Mouse (Mus musculus): ENCODE results near the gene Cryl1. TPM values are rescaled to one million over a fixed set of nuclear protein-coding genes. Genes with fewer than 3 reads are reported as not detected.

Gene Cryl1
- total and polyA plus RNA-seq, 2 experiments from 2014 or later = 11.5 to 19.2 TPM

GRCm38 (mm10) chr14:57271861-57272260, 126.5 kb downstream of the Cryl1 start:
- WGBS = 59% methylated on average over 1 of the region's 1 CpGs
- Histone ChIP-seq H3K36me3 (ENCODE audit: insufficient read depth) (no peaks in the 10 kb centered on the region), H3K4me2 (ENCODE audit: low read depth) (no peak overlapping the region), H3K9ac (no peak overlapping the region), H3K27ac (ENCODE audit: low read depth, low read length) (no peak overlapping the region), H3K4me3 (ENCODE audit: low read depth, low read length) (no peak overlapping the region), H3K4me1 (ENCODE audit: insufficient read depth) (no peaks in the 10 kb centered on the region), H3K9me3 (ENCODE audit: low read length) (no peaks in the 10 kb centered on the region), H3K27me3 (ENCODE audit: insufficient read depth, low read length) (no peaks in the 10 kb centered on the region)
- DNase-seq = no peak
- TF ChIP-seq CTCF (IDR thresholded peaks at IDR 0.05; ENCODE audit: low read depth) = no peak
- ATAC-seq = no peak

- no peak for DNase-seq
These were observed 129.4 kb downstream of the Cryl1 start for GRCm38 (mm10) chr14:57268900-57269299.

GRCm38 (mm10) chr14:57268344-57268743, 130.0 kb downstream of the Cryl1 start:
- Histone ChIP-seq H3K4me1 (ENCODE audit: insufficient read depth) (no peaks in the 10 kb centered on the region), H3K27ac (ENCODE audit: low read depth, low read length) (no peak overlapping the region), H3K4me2 (ENCODE audit: low read depth) (no peak overlapping the region), H3K27me3 (ENCODE audit: insufficient read depth, low read length) (no peaks in the 10 kb centered on the region), H3K36me3 (ENCODE audit: insufficient read depth) (no peaks in the 10 kb centered on the region), H3K9me3 (ENCODE audit: low read length) (no peaks in the 10 kb centered on the region), H3K4me3 (ENCODE audit: low read depth, low read length) (no peak overlapping the region), H3K9ac (no peak overlapping the region)
- ATAC-seq (no peak), DNase-seq (no peak)
- TF ChIP-seq CTCF (IDR thresholded peaks at IDR 0.05; ENCODE audit: low read depth) = no peak
- 91% methylated on average over 3 of the region's 3 CpGs for WGBS

More at GRCm38 (mm10) chr14:57268900-57269299, 129.4 kb downstream of the Cryl1 start:
- WGBS = 86% methylated on average over 3 of the region's 3 CpGs
- Histone ChIP-seq H3K9me3 (ENCODE audit: low read length) (no peaks in the 10 kb centered on the region), H3K36me3 (ENCODE audit: insufficient read depth) (no peaks in the 10 kb centered on the region), H3K27ac (ENCODE audit: low read depth, low read length) (no peak overlapping the region), H3K4me1 (ENCODE audit: insufficient read depth) (no peaks in the 10 kb centered on the region), H3K4me2 (ENCODE audit: low read depth) (no peak overlapping the region), H3K9ac (no peak overlapping the region), H3K4me3 (ENCODE audit: low read depth, low read length) (no peak overlapping the region), H3K27me3 (ENCODE audit: insufficient read depth, low read length) (no peaks in the 10 kb centered on the region)
- no peak for TF ChIP-seq CTCF (IDR thresholded peaks at IDR 0.05; ENCODE audit: low read depth)
- ATAC-seq = no peak

GRCm38 (mm10) chr14:57263943-57264342, 134.4 kb downstream of the Cryl1 start:
- Histone ChIP-seq H3K4me3 (ENCODE audit: low read depth, low read length) (no peak overlapping the region), H3K4me2 (ENCODE audit: low read depth) (no peak overlapping the region), H3K36me3 (ENCODE audit: insufficient read depth) (no peaks in the 10 kb centered on the region), H3K9ac (no peak overlapping the region), H3K9me3 (ENCODE audit: low read length) (no peaks in the 10 kb centered on the region), H3K4me1 (ENCODE audit: insufficient read depth) (no peaks in the 10 kb centered on the region), H3K27me3 (ENCODE audit: insufficient read depth, low read length) (no peaks in the 10 kb centered on the region), H3K27ac (ENCODE audit: low read depth, low read length) (no peak overlapping the region)
- TF ChIP-seq CTCF (IDR thresholded peaks at IDR 0.05; ENCODE audit: low read depth) = no peak
- ATAC-seq (no peak), DNase-seq (no peak)
- 76% methylated on average over 10 of the region's 10 CpGs for WGBS

GRCm38 (mm10) chr14:57259341-57259740, 139.0 kb downstream of the Cryl1 start:
- Histone ChIP-seq H3K27ac (ENCODE audit: low read depth, low read length) (no peak overlapping the region), H3K27me3 (ENCODE audit: insufficient read depth, low read length) (no peaks in the 10 kb centered on the region), H3K4me2 (ENCODE audit: low read depth) (no peak overlapping the region), H3K4me3 (ENCODE audit: low read depth, low read length) (no peak overlapping the region), H3K4me1 (ENCODE audit: insufficient read depth) (no peaks in the 10 kb centered on the region), H3K9ac (no peak overlapping the region), H3K36me3 (ENCODE audit: insufficient read depth) (no peaks in the 10 kb centered on the region), H3K9me3 (ENCODE audit: low read length) (0 out of 2 replicates have a peak, but pooled peaks cover 6% of the 10 kb centered on the region)
- WGBS = 86% methylated on average over 8 of the region's 8 CpGs
- TF ChIP-seq CTCF (IDR thresholded peaks at IDR 0.05; ENCODE audit: low read depth) = no peak
- DNase-seq = no peak
- no peak for ATAC-seq

GRCm38 (mm10) chr14:57248661-57249060, 149.7 kb downstream of the Cryl1 start:
- Histone ChIP-seq H3K4me3 (ENCODE audit: low read depth, low read length) (no peak overlapping the region), H3K4me1 (ENCODE audit: insufficient read depth) (no peaks in the 10 kb centered on the region)

GRCm38 (mm10) chr14:57246575-57246974, 151.8 kb downstream of the Cryl1 start:
- no peak for TF ChIP-seq CTCF (IDR thresholded peaks at IDR 0.05; ENCODE audit: low read depth)
- Histone ChIP-seq H3K27me3 (ENCODE audit: insufficient read depth, low read length) (no peaks in the 10 kb centered on the region), H3K4me1 (ENCODE audit: insufficient read depth) (no peaks in the 10 kb centered on the region), H3K9ac (no peak overlapping the region), H3K4me3 (ENCODE audit: low read depth, low read length) (no peak overlapping the region), H3K36me3 (ENCODE audit: insufficient read depth) (no peaks in the 10 kb centered on the region), H3K9me3 (ENCODE audit: low read length) (no peaks in the 10 kb centered on the region), H3K27ac (ENCODE audit: low read depth, low read length) (no peak overlapping the region), H3K4me2 (ENCODE audit: low read depth) (no peak overlapping the region)
- 80% methylated on average over 6 of the region's 6 CpGs for WGBS
- DNase-seq (no peak), ATAC-seq (no peak)

More at GRCm38 (mm10) chr14:57248661-57249060, 149.7 kb downstream of the Cryl1 start:
- no peaks in the 10 kb centered on the region for H3K27me3 ChIP-seq (ENCODE audit: insufficient read depth, low read length)
- TF ChIP-seq CTCF (IDR thresholded peaks at IDR 0.05; ENCODE audit: low read depth) = no peak
- DNase-seq = no peak
- H3K9me3 ChIP-seq (ENCODE audit: low read length) = no peaks in the 10 kb centered on the region
- H3K27ac ChIP-seq (ENCODE audit: low read depth, low read length) = no peak overlapping the region
- ATAC-seq = no peak
- no peak overlapping the region for H3K9ac ChIP-seq
- H3K36me3 ChIP-seq (ENCODE audit: insufficient read depth) = no peaks in the 10 kb centered on the region
- 37% methylated on average over 3 of the region's 3 CpGs for WGBS
- H3K4me2 ChIP-seq (ENCODE audit: low read depth) = no peak overlapping the region

All from forebrain, postnatal 0 days (tissue).